Mouse (Mus musculus) myocyte (in vitro differentiated cells): ENCODE measurements around the gene 1600014C10Rik. TPM values are rescaled to one million over a fixed set of nuclear protein-coding genes. Genes with fewer than 3 reads are reported as not detected.

ENCODE experiments used
- H3K27me3 ChIP-seq: one replicate; pipeline ENCODE4 v1.6.1; 2011; ENCODE audit not compliant: control insufficient read depth, insufficient read depth, insufficient read length
- H3K36me3 ChIP-seq: one replicate; pipeline ENCODE4 v1.6.1; 2011; ENCODE audit not compliant: control insufficient read depth, insufficient read depth
- H3K4me2 ChIP-seq: one replicate; pipeline ENCODE4 v1.6.1; 2011; ENCODE audit warnings: low read depth, control low read depth
- H3K4me3 ChIP-seq: one replicate; pipeline ENCODE4 v1.5.1; 2011; ENCODE audit warnings: mild to moderate bottlenecking, control low read depth, moderate library complexity
- H3K79me2 ChIP-seq: one replicate; pipeline ENCODE4 v1.6.1; 2011; ENCODE audit not compliant: control insufficient read depth, insufficient read depth
- H3ac ChIP-seq: one replicate; pipeline ENCODE4 v1.6.1; 2011; ENCODE audit not compliant: control insufficient read depth, insufficient read length
- CEBPB ChIP-seq: IDR thresholded peaks from 2 replicates; pipeline ENCODE4 v1.6.1; 2011; ENCODE audit warnings: mild to moderate bottlenecking, moderate library complexity; ENCODE audit not compliant: poor library complexity, insufficient read depth, severe bottlenecking
- E2F4 ChIP-seq: IDR thresholded peaks from one replicate; pipeline ENCODE4 v1.6.1; 2011; ENCODE audit warnings: mild to moderate bottlenecking, control low read depth, moderate library complexity; ENCODE audit not compliant: insufficient read depth
- MAX ChIP-seq: IDR thresholded peaks from one replicate; pipeline ENCODE4 v1.6.1; 2011; ENCODE audit warnings: low read depth, mild to moderate bottlenecking, control low read depth
- MYOD1 ChIP-seq, 3 experiments: IDR thresholded peaks; one replicate each; pipeline ENCODE4 v1.6.1; 2011; ENCODE audit warnings: control low read depth in 2 of 3, low read depth in 2 of 3, mild to moderate bottlenecking in 2 of 3, moderate library complexity in 1 of 3; ENCODE audit not compliant: insufficient read length in 2 of 3, control insufficient read depth in 1 of 3
- MYOG ChIP-seq, 3 experiments: IDR thresholded peaks; one replicate each; pipeline ENCODE4 v1.6.1; 2011; ENCODE audit warnings: control low read depth in 2 of 3, low read depth in 2 of 3, mild to moderate bottlenecking in 2 of 3; ENCODE audit not compliant: insufficient read length in 2 of 3, control insufficient read depth in 1 of 3, insufficient read depth in 1 of 3
- POLR2A ChIP-seq: IDR thresholded peaks from one replicate; pipeline ENCODE4 v1.6.1; 2011; ENCODE audit warnings: low read depth, mild to moderate bottlenecking, control low read depth, moderate library complexity; ENCODE audit not compliant: insufficient read length
- POLR2AphosphoS2 ChIP-seq: IDR thresholded peaks from one replicate; pipeline ENCODE4 v1.6.1; 2011; ENCODE audit warnings: low read depth, control low read depth; ENCODE audit not compliant: insufficient read length
- REST ChIP-seq: IDR thresholded peaks from one replicate; pipeline ENCODE4 v1.6.1; 2011; ENCODE audit warnings: mild to moderate bottlenecking, control low read depth, moderate library complexity; ENCODE audit not compliant: insufficient read depth, insufficient read length
- SRF ChIP-seq: IDR thresholded peaks from one replicate; pipeline ENCODE4 v1.6.1; 2011; ENCODE audit warnings: low read depth; ENCODE audit not compliant: control insufficient read depth, insufficient read length
- TCF12 ChIP-seq: IDR thresholded peaks from one replicate; pipeline ENCODE4 v1.6.1; 2011; ENCODE audit warnings: mild to moderate bottlenecking, control low read depth; ENCODE audit not compliant: poor library complexity, insufficient read depth, severe bottlenecking
- TCF3 ChIP-seq: IDR thresholded peaks from one replicate; pipeline ENCODE4 v1.6.1; 2011; ENCODE audit warnings: low read depth, control low read depth; ENCODE audit not compliant: insufficient read length
- USF1 ChIP-seq: IDR thresholded peaks from one replicate; pipeline ENCODE4 v1.6.1; 2011; ENCODE audit warnings: low read depth, mild to moderate bottlenecking, control low read depth, moderate library complexity
- polyA plus RNA-seq: library from polyadenylated mRNA; unstranded; fragments of >200 nt; fragmentation: generic; extraction: Trizol; gene quantifications from one replicate; pipeline ENCODE4 v1.2.1, GENCODE M21; 2012; ENCODE audit warnings: missing spikeins

1600014C10Rik gene
- polyA plus RNA-seq, 1 experiment, result 5.1 TPM

DNA sequence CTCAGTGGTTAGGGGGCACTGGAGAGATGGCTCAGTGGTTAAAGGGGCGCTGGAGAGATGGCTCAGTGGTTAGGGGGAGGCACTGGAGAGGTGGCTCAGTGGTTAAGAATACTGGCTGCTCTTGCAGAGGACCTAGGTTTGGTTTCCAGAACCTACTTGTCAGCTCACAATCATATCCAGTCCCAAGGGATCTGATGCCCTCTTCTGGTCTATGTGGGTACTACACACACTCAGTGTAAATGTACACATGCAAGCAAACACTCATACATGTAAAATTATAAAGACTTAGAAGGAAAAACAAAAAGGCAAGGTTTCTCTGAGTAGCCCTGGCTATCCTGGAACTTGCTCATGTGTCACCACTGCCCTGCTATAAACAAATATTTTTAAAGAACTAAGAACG lies 21.6 kb upstream of the 1600014C10Rik start:
- no peak overlapping the region for H3ac ChIP-seq
- no peak for TF ChIP-seq REST
- TF ChIP-seq SRF, result no peak
- no peak for TF ChIP-seq USF1
- no peak for TF ChIP-seq POLR2AphosphoS2
- TF ChIP-seq MYOG (IDR thresholded peaks at IDR 0.05; ENCODE audit: control insufficient read depth in 1 of 3, insufficient read depth in 1 of 3, insufficient read length in 2 of 3, low read depth in 2 of 3), result no peak
- TF ChIP-seq TCF3, result no peak
- TF ChIP-seq CEBPB, result no peak
- TF ChIP-seq MAX, result no peak
- TF ChIP-seq MYOD1 (IDR thresholded peaks at IDR 0.05; ENCODE audit: control insufficient read depth in 1 of 3, insufficient read length in 2 of 3, low read depth in 2 of 3), result no peak
- TF ChIP-seq E2F4, result no peak
- no peak for TF ChIP-seq TCF12
- TF ChIP-seq POLR2A, result no peak
- no peak overlapping the region for H3K4me2 ChIP-seq
- no peaks in the 10 kb centered on the region for H3K79me2 ChIP-seq
- no peaks in the 10 kb centered on the region for H3K27me3 ChIP-seq
- H3K4me3 ChIP-seq, result no peak overlapping the region
- H3K36me3 ChIP-seq, result no peaks in the 10 kb centered on the region

DNA sequence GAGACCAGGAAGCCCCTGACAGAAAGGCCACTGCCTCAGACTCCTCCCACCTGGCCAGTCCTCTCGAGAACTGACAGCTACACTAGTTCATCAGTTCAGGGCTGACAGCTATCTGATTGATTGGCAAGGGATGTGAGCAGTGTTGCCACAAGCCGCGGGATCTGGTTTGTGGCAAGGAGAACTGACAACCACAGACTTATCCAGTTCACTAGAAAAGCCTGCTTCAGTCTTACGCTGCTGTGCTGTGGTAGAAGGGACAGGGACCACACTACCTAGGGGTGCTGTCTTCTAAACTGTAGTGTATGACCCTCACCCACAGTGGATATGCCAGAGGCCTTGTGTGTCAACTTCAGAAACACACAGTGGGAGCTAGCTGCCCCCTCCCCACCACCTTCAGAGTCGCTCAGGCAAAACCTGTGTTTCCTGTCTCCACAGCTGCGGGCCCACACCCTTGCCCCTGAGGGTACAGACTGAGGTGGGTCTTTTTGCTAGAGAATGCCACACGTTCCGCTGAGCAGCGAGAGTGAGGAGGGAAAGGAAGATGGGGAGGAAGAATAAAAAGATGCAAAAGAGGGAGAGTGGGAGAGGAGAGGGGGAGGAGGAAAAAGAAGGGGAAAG lies 19.5 kb upstream of the 1600014C10Rik start:
- Histone ChIP-seq H3K36me3 (no peaks in the 10 kb centered on the region), H3K4me2 (no peak overlapping the region), H3ac (no peak overlapping the region), H3K27me3 (no peaks in the 10 kb centered on the region), H3K4me3 (no peak overlapping the region), H3K79me2 (no peaks in the 10 kb centered on the region)
- TF ChIP-seq POLR2AphosphoS2 (no peak), USF1 (no peak), E2F4 (no peak), TCF12 (no peak), MAX (no peak), POLR2A (no peak)

DNA sequence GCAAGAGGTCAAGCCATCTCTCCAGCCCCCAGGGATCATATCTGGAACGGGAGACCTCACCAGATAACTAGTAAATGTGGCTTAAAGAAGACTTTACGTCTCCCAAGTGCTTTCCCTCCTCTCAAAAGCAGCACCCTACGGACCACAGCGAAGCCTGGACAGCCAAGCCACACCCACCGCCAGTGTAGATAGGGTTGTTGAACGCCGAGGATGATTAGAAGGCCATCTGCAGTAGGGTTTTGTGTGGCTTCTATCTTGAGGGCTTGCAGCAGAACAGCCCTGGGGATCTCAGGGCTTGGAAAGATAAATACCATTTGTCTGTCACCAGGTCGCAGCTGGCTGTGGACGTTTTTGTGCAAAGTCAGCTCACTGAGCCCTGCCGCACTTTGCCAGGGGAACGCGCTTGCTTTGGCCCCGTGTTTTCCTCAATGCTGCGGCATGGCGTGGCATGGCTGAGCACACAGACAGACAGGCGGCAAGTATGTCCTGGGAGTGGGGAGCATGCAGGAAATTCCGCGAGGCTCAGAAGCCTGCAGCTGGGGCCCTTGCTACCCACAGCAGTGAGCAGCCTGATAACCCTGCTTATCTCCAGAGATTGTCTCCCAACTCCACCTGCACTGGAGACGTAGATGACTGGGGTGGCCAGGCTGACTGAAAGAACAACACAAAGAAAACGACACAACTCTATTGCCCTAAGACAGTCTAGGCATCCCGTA lies 15.9 kb upstream of the 1600014C10Rik start:
- no peak overlapping the region for H3K4me2 ChIP-seq
- no peaks in the 10 kb centered on the region for H3K36me3 ChIP-seq
- H3K79me2 ChIP-seq, result no peaks in the 10 kb centered on the region
- H3K4me3 ChIP-seq, result no peak overlapping the region
- H3K27me3 ChIP-seq, result peaks cover 5% of the 10 kb centered on the region
- no peak for TF ChIP-seq TCF3
- no peak for TF ChIP-seq TCF12
- no peak for TF ChIP-seq REST
- no peak for TF ChIP-seq POLR2A
- TF ChIP-seq MYOD1 (IDR thresholded peaks at IDR 0.05; ENCODE audit: control insufficient read depth in 1 of 3, insufficient read length in 2 of 3, low read depth in 2 of 3), result no peak
- no peak overlapping the region for H3ac ChIP-seq

DNA sequence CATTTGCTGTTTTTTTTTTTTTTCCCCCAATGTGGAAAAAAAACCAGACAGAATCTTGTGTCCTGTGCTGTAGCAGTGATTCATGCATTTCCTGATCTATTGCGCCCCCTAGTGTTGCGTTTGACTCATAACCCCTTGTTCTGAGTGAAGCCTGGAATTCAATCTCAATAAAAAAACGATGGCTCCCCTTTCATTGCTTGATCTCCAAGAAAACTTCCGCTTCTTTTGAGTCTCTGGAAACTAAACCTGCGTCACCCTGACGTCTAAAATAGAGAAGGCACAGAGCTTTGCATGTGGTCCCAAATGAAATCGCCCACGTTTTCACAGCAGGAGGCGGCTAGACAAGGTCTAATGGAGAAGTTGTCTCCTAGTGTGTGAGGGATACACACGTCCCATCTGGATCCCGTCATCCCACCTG lies 15.3 kb upstream of the 1600014C10Rik start:
- Histone ChIP-seq H3K4me3 (no peak overlapping the region), H3K27me3 (peaks cover 9% of the 10 kb centered on the region), H3ac (no peak overlapping the region), H3K4me2 (peak overlapping the region; percentile 30), H3K36me3 (no peaks in the 10 kb centered on the region), H3K79me2 (no peaks in the 10 kb centered on the region)
- TF ChIP-seq SRF (no peak), REST (no peak), E2F4 (no peak), CEBPB (no peak), MYOD1 (IDR thresholded peaks at IDR 0.05; ENCODE audit: control insufficient read depth in 1 of 3, insufficient read length in 2 of 3, low read depth in 2 of 3) (no peak), POLR2AphosphoS2 (no peak), USF1 (no peak), MAX (no peak), POLR2A (no peak), TCF3 (no peak), TCF12 (no peak), MYOG (IDR thresholded peaks at IDR 0.05; ENCODE audit: control insufficient read depth in 1 of 3, insufficient read depth in 1 of 3, insufficient read length in 2 of 3, low read depth in 2 of 3) (no peak)

DNA sequence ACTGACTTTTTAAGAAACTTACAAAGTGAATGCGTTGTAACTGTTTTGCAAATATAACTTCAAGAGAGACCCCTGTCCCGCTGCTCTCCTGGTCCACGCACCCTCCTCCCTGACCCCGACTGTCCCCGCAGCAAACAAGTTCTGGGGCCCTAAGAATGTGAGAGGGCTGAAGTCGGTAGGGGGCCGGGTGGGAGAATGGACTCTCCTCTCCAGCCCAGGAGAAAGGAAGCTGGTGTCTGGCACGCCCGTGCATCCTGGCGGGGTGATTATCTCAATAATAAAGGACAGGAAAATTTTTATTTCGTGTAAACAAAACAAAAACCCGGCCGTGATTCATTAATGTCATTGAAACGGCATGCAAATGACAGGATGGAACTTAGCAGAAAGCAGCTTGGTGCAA lies 9.1 kb upstream of the 1600014C10Rik start:
- no peak for TF ChIP-seq E2F4
- no peak for TF ChIP-seq MYOD1 (IDR thresholded peaks at IDR 0.05; ENCODE audit: control insufficient read depth in 1 of 3, insufficient read length in 2 of 3, low read depth in 2 of 3)
- TF ChIP-seq CEBPB, result no peak
- TF ChIP-seq TCF3, result no peak
- TF ChIP-seq USF1, result no peak
- no peak for TF ChIP-seq REST
- TF ChIP-seq TCF12, result no peak
- TF ChIP-seq MAX, result no peak
- TF ChIP-seq POLR2A, result no peak
- no peak for TF ChIP-seq SRF
- TF ChIP-seq MYOG (IDR thresholded peaks at IDR 0.05; ENCODE audit: control insufficient read depth in 1 of 3, insufficient read depth in 1 of 3, insufficient read length in 2 of 3, low read depth in 2 of 3), result no peak
- no peak for TF ChIP-seq POLR2AphosphoS2
- no peaks in the 10 kb centered on the region for H3K36me3 ChIP-seq
- H3K27me3 ChIP-seq, result peaks cover 22% of the 10 kb centered on the region
- H3K4me2 ChIP-seq, result no peak overlapping the region
- H3K4me3 ChIP-seq, result no peak overlapping the region
- no peak overlapping the region for H3ac ChIP-seq
- H3K79me2 ChIP-seq, result no peaks in the 10 kb centered on the region
